Mouse (Mus musculus) kidney, postnatal 0 days (tissue): Measurements from ENCODE around the gene Mapk8ip3. TPM values are rescaled to one million over a fixed set of nuclear protein-coding genes. Genes with fewer than 3 reads are reported as not detected.
A peak's percentile ranks its signal among the peaks of the same experiment; 100 is the strongest.

Experiments used
- ATAC-seq: fragments of 200-750 bp; cut with Nextera tagmentation; replicated peaks from 2 replicates; pipeline ENCODE4 v1.8.0; 2017; ENCODE audit warnings: low read depth, moderate number of reproducible peaks, moderate TSS enrichment, moderate library complexity; ENCODE audit not compliant: low FRiP score
- DNase-seq: peaks from one replicate; pipeline ENCODE4 v3.0.0-alpha.2; 2016; ENCODE audit warnings: low spot score
- H3K27ac ChIP-seq: fragments of 300-500 bp; sonication (generic); 2 replicates; pipeline ENCODE4 v1.5.1; 2014; ENCODE audit warnings: mild to moderate bottlenecking
- H3K27me3 ChIP-seq: fragments of 300-500 bp; sonication (generic); 2 replicates; pipeline ENCODE4 v1.6.1; 2014; ENCODE audit warnings: low read length, mixed read lengths; ENCODE audit not compliant: insufficient read depth
- H3K36me3 ChIP-seq: fragments of 300-500 bp; sonication (generic); 2 replicates; pipeline ENCODE4 v1.6.1; 2014; ENCODE audit warnings: low read length, mixed read lengths; ENCODE audit not compliant: insufficient read depth
- H3K4me1 ChIP-seq: fragments of 300-500 bp; sonication (generic); replicated peaks from 2 replicates; pipeline ENCODE4 v1.6.1; 2014; ENCODE audit warnings: antibody characterized with exemption, low read length, mixed read lengths; ENCODE audit not compliant: insufficient read depth
- H3K4me2 ChIP-seq: fragments of 300-500 bp; sonication (generic); 2 replicates; pipeline ENCODE4 v1.6.1; 2014; ENCODE audit warnings: mild to moderate bottlenecking, low read length, moderate library complexity, mixed read lengths
- H3K4me3 ChIP-seq: fragments of 300-500 bp; sonication (generic); replicated peaks from 2 replicates; pipeline ENCODE4 v1.5.1; 2014; ENCODE audit warnings: low read depth, low read length
- H3K9ac ChIP-seq: fragments of 300-500 bp; sonication (generic); 2 replicates; pipeline ENCODE4 v1.6.1; 2014; ENCODE audit warnings: low read depth, low read length
- H3K9me3 ChIP-seq: fragments of 300-500 bp; sonication (generic); replicated peaks from 2 replicates; pipeline ENCODE4 v1.6.1; 2016; ENCODE audit warnings: low read length, inconsistent platforms, mixed read lengths
- CTCF ChIP-seq: IDR thresholded peaks from 2 replicates; pipeline ENCODE4 v1.5.1; 2016; ENCODE audit warnings: antibody characterized with exemption, low read depth, mild to moderate bottlenecking, moderate library complexity
- WGBS: fragments of 180-500 bp; shearing (Covaris S2); extraction: QIAGEN DNeasy Blood & Tissue Kit; methylation state at CpG from one replicate; pipeline ENCODE4 v1.1.7; 2014; 5-methylcytosine and 5-hydroxymethylcytosine counted together
- polyA plus RNA-seq: library from polyadenylated mRNA; unstranded; fragments of >200 nt; fragmentation: Nextera tagmentation; extraction: Ambion mirVana; gene quantifications from 2 replicates; pipeline ENCODE4 v1.2.1, GENCODE M21; 2015

The Mapk8ip3 gene
- polyA plus RNA-seq, 1 experiment from 2014 or later = 12.7 TPM

- no peaks in the 10 kb centered on the region for H3K9me3 ChIP-seq
- H3K27ac ChIP-seq = peak within 1 kb of the TSS; percentile 85
- DNase-seq (peak; percentile 100), ATAC-seq (peak; percentile 98)
- peak within 1 kb of the TSS; percentile 81 for H3K4me2 ChIP-seq
- H3K4me1 ChIP-seq = 0 out of 2 replicates have a peak, but pooled peaks cover 8% of the 10 kb centered on the region
- WGBS = under 1% methylated on average over 58 of the region's 58 CpGs
- H3K36me3 ChIP-seq = peaks cover 3% of the 10 kb centered on the region; the same call in 1 of the 2 replicates
- H3K9ac ChIP-seq = peak within 1 kb of the TSS; percentile 71
- TF ChIP-seq CTCF = no peak
- peak within 1 kb of the TSS; percentile 68 for H3K4me3 ChIP-seq
- H3K27me3 ChIP-seq = no peaks in the 10 kb centered on the region
Measured at GRCm38 (mm10) chr17:24850065-24850772, 86.6 kb downstream of the Mapk8ip3 start, which contains the start of gene Fahd1. Gene Fahd1, minus strand, starts transcription at chr17:24850364.

- no peak for DNase-seq
- Histone ChIP-seq H3K4me1 (0 out of 2 replicates have a peak, but pooled peaks cover 8% of the 10 kb centered on the region), H3K27me3 (no peaks in the 10 kb centered on the region), H3K9me3 (no peaks in the 10 kb centered on the region), H3K36me3 (0 out of 2 replicates have a peak, but pooled peaks cover 3% of the 10 kb centered on the region), H3K4me2 (peak overlapping the region; percentile 81), H3K9ac (peak overlapping the region; percentile 64), H3K4me3 (peak overlapping the region; percentile 68), H3K27ac (peak overlapping the region; percentile 85)
- TF ChIP-seq CTCF = peak; percentile 45; the same call in 1 of the 2 replicates
- peak; percentile 21 for ATAC-seq
- WGBS = under 1% methylated on average over 21 of the region's 21 CpGs
Measured at GRCm38 (mm10) chr17:24849733-24850064, 87.1 kb downstream of the Mapk8ip3 start.

DNA sequence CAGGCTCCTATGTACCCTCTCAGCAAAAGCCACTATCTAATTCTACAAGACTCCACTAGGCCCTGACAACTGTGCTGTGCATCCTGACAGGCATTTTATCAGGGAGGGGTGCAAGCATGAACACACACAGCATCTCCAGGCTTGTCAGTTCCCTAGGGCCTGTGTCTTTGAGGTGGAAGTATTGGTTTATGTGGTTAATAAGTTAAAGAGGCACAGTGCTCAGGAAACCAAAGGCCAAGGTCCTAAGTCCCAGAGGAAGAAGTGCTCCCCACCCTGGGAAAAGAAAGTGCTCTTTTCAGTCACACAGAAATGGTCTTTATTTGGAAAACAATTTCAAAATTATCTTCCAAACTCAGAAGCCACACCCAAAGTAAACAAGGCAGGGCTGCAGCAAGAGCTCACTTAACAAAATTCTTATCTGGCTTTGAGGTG lies 88.2 kb downstream of the Mapk8ip3 start:
- H3K9me3 ChIP-seq = no peaks in the 10 kb centered on the region
- peak overlapping the region; percentile 85 for H3K27ac ChIP-seq
- no peak overlapping the region for H3K9ac ChIP-seq
- peak overlapping the region; percentile 68 for H3K4me3 ChIP-seq
- 0 out of 2 replicates have a peak, but pooled peaks cover 2% of the 10 kb centered on the region for H3K36me3 ChIP-seq
- DNase-seq (no peak), ATAC-seq (no peak)
- no peaks in the 10 kb centered on the region for H3K27me3 ChIP-seq
- H3K4me2 ChIP-seq = peak overlapping the region; percentile 81
- H3K4me1 ChIP-seq = 0 out of 2 replicates have a peak, but pooled peaks cover 8% of the 10 kb centered on the region
- no peak for TF ChIP-seq CTCF

DNA sequence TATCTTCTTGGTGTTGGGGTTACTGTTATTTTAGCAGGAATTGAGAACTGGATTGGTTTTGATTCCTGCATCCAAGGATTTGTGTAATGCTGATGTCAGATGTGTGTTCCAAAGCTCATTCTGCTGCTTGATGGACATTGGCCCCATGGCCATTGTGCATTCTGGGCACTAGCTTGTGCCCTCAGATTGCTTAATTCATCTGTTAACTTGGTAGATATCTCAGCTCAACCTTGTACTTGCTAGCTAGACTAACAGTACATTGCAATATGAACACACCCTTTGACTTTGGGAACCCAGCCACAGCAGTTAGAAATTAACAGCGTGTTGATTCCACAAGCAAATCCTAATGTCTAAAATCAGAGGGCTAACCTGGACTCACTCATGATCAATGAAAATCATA lies 89.4 kb downstream of the Mapk8ip3 start:
- H3K4me3 ChIP-seq = no peak overlapping the region
- H3K27ac ChIP-seq = no peak overlapping the region
- H3K27me3 ChIP-seq = no peaks in the 10 kb centered on the region
- ATAC-seq (no peak), DNase-seq (no peak)
- WGBS = 98% methylated on average over 1 of the region's 1 CpGs
- no peaks in the 10 kb centered on the region for H3K36me3 ChIP-seq
- no peaks in the 10 kb centered on the region for H3K9me3 ChIP-seq
- no peak overlapping the region for H3K4me2 ChIP-seq
- H3K4me1 ChIP-seq = 0 out of 2 replicates have a peak, but pooled peaks cover 8% of the 10 kb centered on the region
- no peak for TF ChIP-seq CTCF
- no peak overlapping the region for H3K9ac ChIP-seq

- ATAC-seq (no peak), DNase-seq (no peak)
- TF ChIP-seq CTCF = no peak
- no peak overlapping the region for H3K4me2 ChIP-seq
- no peak overlapping the region for H3K9ac ChIP-seq
- no peaks in the 10 kb centered on the region for H3K9me3 ChIP-seq
- no peak overlapping the region for H3K27ac ChIP-seq
- no peaks in the 10 kb centered on the region for H3K27me3 ChIP-seq
- no peaks in the 10 kb centered on the region for H3K36me3 ChIP-seq
- 0 out of 2 replicates have a peak, but pooled peaks cover 3% of the 10 kb centered on the region for H3K4me1 ChIP-seq
- WGBS = 15% methylated on average over 9 of the region's 9 CpGs
- H3K4me3 ChIP-seq = no peak overlapping the region
Measured at GRCm38 (mm10) chr17:24844525-24844924, 92.3 kb downstream of the Mapk8ip3 start.

- TF ChIP-seq CTCF = peak; percentile 49
- Histone ChIP-seq H3K4me2 (no peak overlapping the region), H3K9me3 (no peaks in the 10 kb centered on the region), H3K27ac (no peak overlapping the region), H3K36me3 (no peaks in the 10 kb centered on the region), H3K4me3 (no peak overlapping the region), H3K27me3 (no peaks in the 10 kb centered on the region), H3K4me1 (no peaks in the 10 kb centered on the region), H3K9ac (no peak overlapping the region)
- no peak for ATAC-seq
- no peak for DNase-seq
- WGBS = 58% methylated on average over 2 of the region's 2 CpGs
Measured at GRCm38 (mm10) chr17:24842631-24843030, 94.1 kb downstream of the Mapk8ip3 start.

Other genes starting within 250 kb of the Mapk8ip3 start
- 1.4 and 1.7 TPM in 2 replicates for gene Syngr3, start 247.0 kb downstream of the Mapk8ip3 start, polyA plus RNA-seq
- gene Gfer, start 240.8 kb downstream of the Mapk8ip3 start, polyA plus RNA-seq = 43.3 and 47.6 TPM in 2 replicates
- 2.6 and 2.7 TPM in 2 replicates for gene Noxo1, start 240.7 kb downstream of the Mapk8ip3 start, polyA plus RNA-seq
- gene Tbl3, start 229.3 kb downstream of the Mapk8ip3 start, polyA plus RNA-seq = 50.5 and 57.3 TPM in 2 replicates
- not detected in 2 replicates for gene Rnf151, start 218.9 kb downstream of the Mapk8ip3 start, polyA plus RNA-seq
- gene Rps2, start 218.9 kb downstream of the Mapk8ip3 start, polyA plus RNA-seq = 1,452 and 1,460 TPM in 2 replicates
- gene Ndufb10, start 212.5 kb downstream of the Mapk8ip3 start, polyA plus RNA-seq = 417 and 419 TPM in 2 replicates
- gene Rpl3l, start 209.2 kb downstream of the Mapk8ip3 start, polyA plus RNA-seq = 0.36 and 0.38 TPM in 2 replicates
- gene Msrb1, start 200.3 kb downstream of the Mapk8ip3 start, polyA plus RNA-seq = 45.8 and 48.6 TPM in 2 replicates
- 33.0 and 38.6 TPM in 2 replicates for gene Hs3st6, start 184.0 kb downstream of the Mapk8ip3 start, polyA plus RNA-seq
- gene Meiob, start 132.7 kb downstream of the Mapk8ip3 start, polyA plus RNA-seq = 0.23 and 0.47 TPM in 2 replicates
- gene Hagh, start 96.8 kb downstream of the Mapk8ip3 start, polyA plus RNA-seq = 99.7 and 101 TPM in 2 replicates
- gene Fahd1, start 86.6 kb downstream of the Mapk8ip3 start, polyA plus RNA-seq = 88.0 and 90.7 TPM in 2 replicates
- 6.8 and 8.2 TPM in 2 replicates for gene Igfals, start 71.0 kb downstream of the Mapk8ip3 start, polyA plus RNA-seq
- gene Nubp2, start 50.6 kb downstream of the Mapk8ip3 start, polyA plus RNA-seq = 55.9 and 57.5 TPM in 2 replicates
- gene Spsb3, start 50.3 kb downstream of the Mapk8ip3 start, polyA plus RNA-seq = 53.4 and 55.9 TPM in 2 replicates
- gene Eme2, start 41.9 kb downstream of the Mapk8ip3 start, polyA plus RNA-seq = 29.5 and 29.6 TPM in 2 replicates
- 141 TPM in 2 replicates for gene Mrps34, start 41.9 kb downstream of the Mapk8ip3 start, polyA plus RNA-seq
- gene Nme3, start 40.5 kb downstream of the Mapk8ip3 start, polyA plus RNA-seq = 87.1 and 93.1 TPM in 2 replicates
- 95.0 and 108 TPM in 2 replicates for gene Jpt2, start 23.7 kb upstream of the Mapk8ip3 start, polyA plus RNA-seq
- gene Cramp1l, start 78.8 kb upstream of the Mapk8ip3 start, polyA plus RNA-seq = 3.4 and 4.5 TPM in 2 replicates
- 10.1 and 10.9 TPM in 2 replicates for gene Ift140, start 79.1 kb upstream of the Mapk8ip3 start, polyA plus RNA-seq
- gene Tmem204, start 146.6 kb upstream of the Mapk8ip3 start, polyA plus RNA-seq = 54.5 and 59.9 TPM in 2 replicates
- 24.2 and 24.7 TPM in 2 replicates for gene Telo2, start 179.0 kb upstream of the Mapk8ip3 start, polyA plus RNA-seq
- not detected in 2 replicates for gene Ptx4, start 183.8 kb upstream of the Mapk8ip3 start, polyA plus RNA-seq
- 14.7 and 17.2 TPM in 2 replicates for gene Clcn7, start 196.4 kb upstream of the Mapk8ip3 start, polyA plus RNA-seq
- not detected in 2 replicates for gene Ccdc154, start 225.5 kb upstream of the Mapk8ip3 start, polyA plus RNA-seq
- not detected in 2 replicates for gene Gm38655, start 238.5 kb upstream of the Mapk8ip3 start, polyA plus RNA-seq
- 31.6 and 32.1 TPM in 2 replicates for gene BC003965, start 247.6 kb upstream of the Mapk8ip3 start, polyA plus RNA-seq